Mouse (Mus musculus) liver, adult 2 months (tissue): ENCODE measurements around the gene Ptbp1. TPM values are rescaled to one million over a fixed set of nuclear protein-coding genes. Genes with fewer than 3 reads are reported as not detected.
A peak's percentile ranks its signal among the peaks of the same experiment; 100 is the strongest.

Experiments used
- DNase-seq: peaks from one replicate; pipeline ENCODE4 v3.0.0-alpha.2; 2011; ENCODE audit warnings: low read depth, low spot score; ENCODE audit errors: extremely low read depth
- H3K27ac ChIP-seq: fragments of 200-500 bp; replicated peaks from 2 replicates; pipeline ENCODE4 v1.5.1; 2012; ENCODE audit warnings: low read depth, mild to moderate bottlenecking, control low read depth, inconsistent platforms, low read length; ENCODE audit not compliant: insufficient read depth
- H3K27me3 ChIP-seq: fragments of 200-500 bp; 2 replicates; pipeline ENCODE4 v1.6.1; 2012; ENCODE audit warnings: mild to moderate bottlenecking, moderate library complexity, low read length, inconsistent platforms; ENCODE audit not compliant: control insufficient read depth, insufficient read depth
- H3K36me3 ChIP-seq: fragments of 200-500 bp; 2 replicates; pipeline ENCODE4 v1.6.1; 2012; ENCODE audit warnings: low read length, inconsistent platforms; ENCODE audit not compliant: control insufficient read depth, insufficient read depth
- H3K4me1 ChIP-seq: fragments of 200-500 bp; 2 replicates; pipeline ENCODE4 v1.6.1; 2011; ENCODE audit warnings: low read length; ENCODE audit not compliant: control insufficient read depth, insufficient read depth
- H3K4me3 ChIP-seq: fragments of 200-500 bp; 2 replicates; pipeline ENCODE4 v1.5.1; 2011; ENCODE audit warnings: low read depth, mild to moderate bottlenecking, control low read depth, low read length, moderate library complexity; ENCODE audit not compliant: insufficient read depth
- H3K79me2 ChIP-seq: fragments of 200-500 bp; 2 replicates; pipeline ENCODE4 v1.6.1; 2012; ENCODE audit warnings: inconsistent platforms, mild to moderate bottlenecking, low read length, moderate library complexity; ENCODE audit not compliant: control insufficient read depth, insufficient read depth
- H3K9ac ChIP-seq: fragments of 200-500 bp; 2 replicates; pipeline ENCODE4 v1.6.1; 2012; ENCODE audit warnings: low read depth, mild to moderate bottlenecking, control low read depth, inconsistent platforms, low read length
- CTCF ChIP-seq: fragments of 200-500 bp; IDR thresholded peaks from 2 replicates; pipeline ENCODE4 v1.5.1; 2011; ENCODE audit warnings: low read depth, low read length, control low read depth
- POLR2A ChIP-seq: fragments of 200-500 bp; IDR thresholded peaks from 2 replicates; pipeline ENCODE4 v1.6.1; 2011; ENCODE audit warnings: low read length, control low read depth; ENCODE audit not compliant: insufficient read depth; ENCODE audit errors: extremely low read depth
- WGBS: fragments of 180-500 bp; shearing (Covaris S2); methylation state at CpG from one replicate; pipeline ENCODE4 v1.1.7; 2018; 5-methylcytosine and 5-hydroxymethylcytosine counted together
- polyA plus RNA-seq: library from polyadenylated mRNA; depleted of rRNA; stranded (reverse); fragments of >200 nt; gene quantifications from 2 replicates; pipeline ENCODE4 v1.2.3, GENCODE M21; 2012
- total RNA-seq: library from RNA; depleted of rRNA; stranded (reverse); fragments of >200 nt; gene quantifications from 2 replicates; pipeline ENCODE4 v1.2.3, GENCODE M21; 2014

The Ptbp1 gene
- total and polyA plus RNA-seq, 2 experiments: 43.9 to 103 TPM

DNA sequence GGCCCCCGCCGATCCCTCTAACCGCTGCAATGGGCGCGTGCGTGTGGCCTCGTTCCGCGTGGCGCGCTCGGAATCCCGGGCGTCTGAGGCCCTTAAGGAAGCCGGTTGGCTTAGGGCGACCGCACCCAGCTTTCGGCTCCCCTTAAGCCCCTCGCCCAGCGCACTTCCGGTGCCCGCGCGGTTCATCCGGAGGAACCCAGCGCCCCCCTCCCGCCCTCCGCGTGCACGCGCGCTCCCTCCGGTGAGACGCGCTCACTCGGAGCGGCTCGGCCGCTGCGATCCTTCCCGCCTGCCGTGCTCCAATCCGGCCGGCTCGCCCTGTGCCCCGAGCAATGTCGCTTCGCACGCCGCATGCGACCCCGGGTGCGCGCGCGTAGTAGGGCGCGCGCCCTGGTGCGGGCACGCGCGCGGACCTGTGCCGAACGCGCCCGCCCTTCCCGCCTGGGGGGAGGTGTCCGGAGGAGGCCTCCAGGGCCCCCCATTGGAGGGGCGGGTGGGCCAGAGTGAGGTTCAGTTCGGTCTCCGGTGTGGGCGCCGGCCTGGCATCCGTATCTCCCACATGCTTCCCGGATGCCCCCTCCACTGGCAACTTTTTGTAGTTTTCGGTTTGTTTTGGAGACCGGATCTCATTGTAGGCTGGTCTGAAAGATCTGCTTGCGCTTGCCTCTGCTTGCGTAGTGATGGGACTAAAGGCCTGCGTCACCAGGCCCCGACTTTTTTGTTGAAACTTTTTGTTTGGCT is 744 bp downstream of the Ptbp1 start:
- under 1% methylated on average over 83 of the region's 83 CpGs for WGBS
- H3K36me3 ChIP-seq: peaks cover 8% of the 10 kb centered on the region

GRCm38 (mm10) chr10:79855558-79856184 is 1.4 kb downstream of the Ptbp1 start:
- Histone ChIP-seq H3K36me3 (peaks cover 15% of the 10 kb centered on the region), H3K4me3 (peak overlapping the region; percentile 86), H3K27ac (peak overlapping the region; percentile 90), H3K9ac (peak overlapping the region; percentile 96), H3K4me1 (peaks cover 30% of the 10 kb centered on the region), H3K27me3 (no peaks in the 10 kb centered on the region), H3K79me2 (peaks cover 42% of the 10 kb centered on the region)
- peak; percentile 91 for DNase-seq
- no peak for TF ChIP-seq POLR2A
- TF ChIP-seq CTCF: no peak
- WGBS: 1% methylated on average over 10 of the region's 10 CpGs

More for the DNA sequence above, 744 bp downstream of the Ptbp1 start:
- TF ChIP-seq POLR2A: no peak
- TF ChIP-seq CTCF: no peak
- H3K4me1 ChIP-seq: peaks cover 30% of the 10 kb centered on the region
- H3K79me2 ChIP-seq: peaks cover 40% of the 10 kb centered on the region
- H3K9ac ChIP-seq: peak overlapping the region; percentile 96
- H3K27me3 ChIP-seq: no peaks in the 10 kb centered on the region
- peak; percentile 58 for DNase-seq
- H3K4me3 ChIP-seq: peak overlapping the region; percentile 86
- peak overlapping the region; percentile 90 for H3K27ac ChIP-seq

DNA sequence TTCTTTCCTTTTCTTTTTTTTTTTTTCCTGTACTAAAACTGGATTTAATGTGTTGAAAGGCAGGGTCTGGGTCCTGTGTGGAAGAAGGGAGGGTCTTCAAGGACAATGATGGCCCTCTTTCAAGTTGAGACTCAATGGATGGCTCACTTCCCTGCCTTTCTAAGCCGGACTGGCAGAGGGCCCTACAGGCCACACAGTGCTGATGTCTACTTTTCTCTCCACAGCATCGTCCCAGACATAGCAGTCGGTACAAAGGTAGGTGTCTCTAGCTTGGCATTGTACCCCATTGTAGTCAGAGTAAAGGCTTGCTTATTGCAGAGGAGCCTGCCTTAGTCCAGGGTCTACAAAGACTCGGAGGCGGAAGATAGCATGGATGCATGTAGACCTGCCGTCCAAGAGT is 2.1 kb downstream of the Ptbp1 start:
- Histone ChIP-seq H3K79me2 (peaks cover 42% of the 10 kb centered on the region), H3K27me3 (no peaks in the 10 kb centered on the region), H3K4me1 (peaks cover 30% of the 10 kb centered on the region), H3K9ac (peak overlapping the region; percentile 48), H3K36me3 (peaks cover 19% of the 10 kb centered on the region), H3K27ac (peak overlapping the region; percentile 90; the same call in 1 of the 2 replicates), H3K4me3 (peak overlapping the region; percentile 30)
- peak; percentile 17 for DNase-seq
- WGBS: 19% methylated on average over 6 of the region's 6 CpGs
- TF ChIP-seq CTCF: no peak
- TF ChIP-seq POLR2A: no peak

DNA sequence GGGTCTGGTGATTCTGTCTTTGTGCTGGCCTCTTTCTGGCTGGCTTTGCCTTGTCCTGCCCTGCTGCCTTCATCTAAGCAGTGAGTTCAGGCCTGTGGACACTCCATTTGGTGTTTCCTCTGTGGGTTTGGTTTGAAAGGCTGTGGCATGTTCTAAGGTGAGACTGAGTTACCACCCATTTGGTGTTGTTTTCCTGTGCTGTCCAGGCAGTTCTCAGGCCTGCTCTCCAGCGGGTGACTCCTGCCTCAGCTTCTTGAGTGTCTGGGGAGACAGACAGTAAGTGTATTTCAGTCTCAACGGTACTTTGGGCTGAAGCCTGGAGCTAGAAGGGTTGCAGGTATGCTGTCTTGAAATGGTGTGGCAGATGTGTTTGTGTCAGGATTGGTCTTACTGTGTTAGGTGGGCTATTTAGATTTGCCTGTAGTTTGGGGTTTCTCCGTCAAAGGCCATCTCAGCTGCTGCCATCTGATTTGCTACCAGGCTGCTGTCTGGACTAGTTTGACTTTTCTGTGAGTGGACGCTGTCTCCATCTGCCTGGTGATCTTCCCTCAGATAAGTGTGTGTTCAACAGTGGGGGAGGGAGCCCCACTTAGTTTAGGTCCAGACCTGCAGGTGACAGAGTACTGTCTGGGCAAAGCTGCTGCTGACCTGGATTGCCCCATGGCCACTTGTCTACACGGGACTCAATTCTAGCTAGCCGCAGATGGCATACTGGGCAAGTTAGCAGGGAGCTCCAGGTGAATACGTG is 2.7 kb downstream of the Ptbp1 start:
- peak; percentile 33 for DNase-seq
- Histone ChIP-seq H3K36me3 (peaks cover 24% of the 10 kb centered on the region), H3K9ac (peak overlapping the region; percentile 48), H3K4me3 (peak overlapping the region; percentile 30), H3K79me2 (peaks cover 42% of the 10 kb centered on the region), H3K4me1 (peaks cover 26% of the 10 kb centered on the region), H3K27ac (peak overlapping the region; percentile 7; the same call in 1 of the 2 replicates), H3K27me3 (no peaks in the 10 kb centered on the region)
- TF ChIP-seq CTCF (no peak), POLR2A (no peak)
- 13% methylated on average over 7 of the region's 7 CpGs for WGBS

DNA sequence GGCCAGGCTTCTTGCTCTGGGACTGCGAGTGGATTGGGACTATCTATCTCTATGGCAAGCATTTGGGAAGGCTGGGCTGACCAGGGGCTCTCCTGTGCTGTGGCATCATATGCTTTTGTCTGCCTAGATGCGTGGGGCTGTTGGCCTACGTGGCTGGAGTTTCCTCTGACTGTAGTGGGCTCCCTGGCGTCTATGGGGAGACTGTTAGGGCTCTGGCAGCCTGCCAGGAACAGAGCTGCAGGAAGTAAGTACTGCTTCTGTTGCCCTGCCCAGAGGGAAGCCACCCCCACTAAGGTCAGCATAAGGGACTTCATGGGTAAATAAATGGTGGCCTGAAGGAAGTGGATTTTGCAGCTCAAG is 3.2 kb downstream of the Ptbp1 start:
- H3K27ac ChIP-seq: peak overlapping the region; percentile 5; the same call in 1 of the 2 replicates
- peak; percentile 54 for DNase-seq
- H3K36me3 ChIP-seq: peaks cover 25% of the 10 kb centered on the region
- WGBS: 14% methylated on average over 4 of the region's 4 CpGs
- H3K79me2 ChIP-seq: peaks cover 42% of the 10 kb centered on the region
- H3K27me3 ChIP-seq: no peaks in the 10 kb centered on the region
- H3K4me3 ChIP-seq: no peak overlapping the region
- H3K4me1 ChIP-seq: peaks cover 26% of the 10 kb centered on the region
- TF ChIP-seq POLR2A (no peak), CTCF (no peak)
- peak overlapping the region; percentile 48; the same call in 1 of the 2 replicates for H3K9ac ChIP-seq
